Mouse (Mus musculus) liver, adult 2 months (tissue): ENCODE measurements around the gene Asprv1.

ENCODE experiments used
- CTCF ChIP-seq: fragments of 200-500 bp; IDR thresholded peaks from 2 replicates; pipeline ENCODE4 v1.5.1; 2011; ENCODE audit warnings: low read depth, low read length, control low read depth
- POLR2A ChIP-seq: fragments of 200-500 bp; IDR thresholded peaks from 2 replicates; pipeline ENCODE4 v1.6.1; 2011; ENCODE audit warnings: low read length, control low read depth; ENCODE audit not compliant: insufficient read depth; ENCODE audit errors: extremely low read depth

DNA sequence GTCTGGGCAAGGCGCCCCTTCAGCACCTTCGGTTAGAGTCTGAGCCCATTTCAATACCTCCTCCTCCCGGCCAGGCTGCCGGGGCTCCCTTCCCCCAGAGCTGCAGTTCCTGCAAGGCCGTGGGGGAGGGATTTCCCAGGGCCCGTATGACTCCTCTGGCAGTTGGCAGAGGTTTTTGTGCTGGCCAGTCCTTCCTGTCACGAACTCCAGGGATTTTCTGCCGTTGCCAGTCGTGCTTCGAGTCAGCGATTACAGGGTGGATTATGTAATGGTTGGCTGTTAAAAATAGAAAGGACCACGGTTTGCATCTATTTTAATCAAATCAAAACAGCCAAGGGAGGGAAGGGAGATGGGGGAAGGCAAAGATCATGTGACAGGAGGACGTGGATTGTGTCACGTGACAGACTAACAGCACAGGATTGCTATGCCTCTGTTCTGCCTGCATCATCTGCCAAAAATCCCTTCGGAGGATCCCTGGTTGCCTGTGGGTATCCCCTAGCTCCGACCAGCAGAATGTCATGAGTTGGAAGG is 42.8 kb upstream of the Asprv1 start:
- TF ChIP-seq POLR2A (peak; percentile 54; the same call in 1 of the 2 replicates), CTCF (no peak)
